17 mouse cellular contexts compared by ENCODE assay signal in the genomic region with DNA sequence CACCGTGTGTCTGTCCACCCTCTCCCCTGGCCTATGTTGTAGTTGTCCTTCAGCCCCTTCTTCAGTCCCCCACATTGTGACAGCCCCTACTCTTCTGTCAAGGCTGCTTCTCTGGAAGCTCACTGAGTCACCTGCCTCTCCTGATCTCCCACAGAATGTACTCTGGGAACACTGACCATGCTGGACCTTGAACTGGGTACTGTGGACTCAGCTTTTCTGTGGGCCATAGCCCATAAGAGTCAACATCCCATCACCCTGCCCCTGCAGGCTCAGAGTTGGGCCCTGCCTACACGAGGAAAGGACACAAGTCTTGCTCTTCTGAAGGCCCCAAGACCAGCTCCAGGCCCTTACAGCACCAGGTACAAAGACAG.
"Had no signal": no experiment of that assay in that cellular context is flagged by ENCODE, and none has a peak within 500 bp of the region (broad histone marks: within the 10 kb centered on the region; RNA-seq: fewer than 3 reads in every experiment).

No protein-coding gene starts in this region.

- H3K4me1 ChIP-seq: midbrain, embryonic 10.5 days; midbrain, embryonic 12.5 days; neural tube, embryonic 13.5 days; neural tube, embryonic 15.5 days; stomach, embryonic 15.5 days had no signal

- H3K27me3 ChIP-seq: midbrain, embryonic 12.5 days; neural tube, embryonic 13.5 days; neural tube, embryonic 15.5 days; stomach, embryonic 15.5 days had no signal

- H3K4me2 ChIP-seq: lung, embryonic 14.5 days; midbrain, embryonic 12.5 days; neural tube, embryonic 13.5 days; neural tube, embryonic 15.5 days; stomach, embryonic 15.5 days had no signal

- ATAC-seq: midbrain, embryonic 16.5 days had no signal

- H3K4me3 ChIP-seq: midbrain, embryonic 10.5 days; midbrain, embryonic 12.5 days; myocyte; neural tube, embryonic 13.5 days; neural tube, embryonic 15.5 days; stomach, embryonic 15.5 days had no signal

- H3K27ac ChIP-seq: liver, embryonic 14.5 days; midbrain, embryonic 10.5 days; midbrain, embryonic 12.5 days; neural tube, embryonic 13.5 days; neural tube, embryonic 15.5 days; stomach, embryonic 15.5 days; stomach, postnatal 0 days had no signal

- DNase-seq: lung, adult 18-20 months; lung, embryonic 14.5 days; lung, postnatal 10 days; lung, postnatal 4 days; midbrain, embryonic 14.5 days; retina, postnatal 1 day; right cerebral cortex, adult 18-20 months; thymus, adult 2 months had no signal

- H3K9ac ChIP-seq: liver, embryonic 14.5 days; lung, embryonic 14.5 days; midbrain, embryonic 12.5 days; neural tube, embryonic 13.5 days; neural tube, embryonic 15.5 days; stomach, embryonic 15.5 days had no signal

- H3K9me3 ChIP-seq: midbrain, embryonic 10.5 days; midbrain, embryonic 12.5 days; neural tube, embryonic 13.5 days; neural tube, embryonic 15.5 days; stomach, embryonic 15.5 days had no signal
